Mouse (Mus musculus): ENCODE data around the gene Lmo7. TPM values are rescaled to one million over a fixed set of nuclear protein-coding genes. Genes with fewer than 3 reads are reported as not detected.
A peak's percentile ranks its signal among the peaks of the same experiment; 100 is the strongest.

Gene Lmo7
- total RNA-seq, 2 experiments from 2014 or later: 71.4 to 72.6 TPM

DNA sequence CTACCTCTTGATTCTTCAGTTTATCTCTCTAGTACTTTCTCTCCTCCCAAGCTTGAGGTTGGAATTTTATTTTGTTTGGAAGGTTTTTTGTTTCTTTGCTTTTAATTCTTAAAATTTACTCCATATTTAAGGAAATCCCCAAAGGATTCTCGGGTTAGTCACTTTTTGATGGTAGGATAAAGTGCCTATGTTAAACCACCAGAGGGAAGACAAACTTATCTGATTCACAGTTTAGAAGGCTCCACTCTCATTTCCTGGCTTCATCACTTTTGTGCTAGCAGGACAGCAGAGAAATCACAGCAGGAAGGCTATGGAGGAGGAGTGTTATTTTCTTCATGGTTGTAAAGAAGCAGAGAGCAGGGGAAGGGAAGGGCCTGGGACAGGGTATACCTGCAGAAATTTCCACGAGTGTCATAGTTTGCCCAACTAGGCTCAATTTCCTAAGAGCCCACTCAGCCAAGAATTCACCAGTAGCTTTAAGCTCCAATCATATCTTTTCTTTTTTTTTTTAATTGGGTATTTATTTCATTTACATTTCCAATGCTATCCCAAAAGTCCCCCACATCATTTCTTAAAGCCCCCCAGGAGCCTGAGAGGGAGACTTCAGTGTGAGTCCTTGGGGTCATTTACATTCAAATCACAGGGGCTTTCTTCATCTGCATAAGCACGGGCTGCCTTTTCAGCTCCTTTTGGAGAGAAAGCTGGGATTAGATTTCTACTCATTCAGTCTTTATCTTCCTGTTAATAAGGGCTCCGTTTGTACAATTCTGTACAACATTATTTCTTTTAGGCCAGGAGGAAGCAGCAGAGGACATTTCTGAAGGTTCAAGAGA is 46.8 kb downstream of the Lmo7 start:
- DNase-seq: no peak
- intact Hi-C loops (cut with DNase I; ENCODE audit: low total_unique reads): no loop called here

DNA sequence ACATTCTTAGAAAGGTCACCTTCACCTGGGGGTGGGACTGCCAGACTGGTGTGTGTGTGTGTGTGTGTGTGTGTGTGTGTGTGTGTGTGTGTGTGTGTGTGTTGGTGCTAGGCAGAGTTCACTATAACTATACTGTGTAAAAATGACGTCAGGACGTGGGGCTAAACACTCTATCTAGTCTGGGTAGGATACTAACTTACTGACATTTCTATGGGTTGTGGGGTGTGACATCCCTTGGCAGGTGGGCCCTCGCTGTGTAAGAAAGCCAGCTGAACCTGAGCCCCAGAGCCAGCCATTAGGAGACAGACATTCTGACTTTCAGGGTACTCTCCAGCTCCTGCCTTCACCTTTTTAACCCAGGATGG is 47.4 kb downstream of the Lmo7 start:
- no peak for DNase-seq
- intact Hi-C loops (cut with DNase I; ENCODE audit: low total_unique reads): no loop called here

DNA sequence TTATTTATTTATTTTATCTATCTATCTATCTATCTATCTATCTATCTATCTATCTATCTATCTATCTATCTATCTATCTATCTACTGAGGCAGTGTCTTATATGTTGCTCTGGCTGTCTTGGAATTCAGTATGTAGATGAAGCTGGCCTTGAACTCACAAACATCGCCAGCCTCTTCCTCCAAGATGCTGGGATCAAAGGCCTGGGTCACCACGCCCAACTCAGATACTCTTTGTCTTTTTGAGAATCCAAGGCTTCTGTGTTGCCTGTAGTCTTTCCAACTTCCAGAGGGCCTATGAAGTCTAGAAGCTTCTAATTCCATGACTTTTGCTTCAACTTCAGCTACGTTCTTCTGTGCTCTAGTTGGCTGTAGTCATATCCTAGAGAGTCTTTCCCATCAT is 48.7 kb downstream of the Lmo7 start:
- intact Hi-C loops (cut with DNase I; ENCODE audit: low total_unique reads): no loop called here
- no peak for DNase-seq

DNA sequence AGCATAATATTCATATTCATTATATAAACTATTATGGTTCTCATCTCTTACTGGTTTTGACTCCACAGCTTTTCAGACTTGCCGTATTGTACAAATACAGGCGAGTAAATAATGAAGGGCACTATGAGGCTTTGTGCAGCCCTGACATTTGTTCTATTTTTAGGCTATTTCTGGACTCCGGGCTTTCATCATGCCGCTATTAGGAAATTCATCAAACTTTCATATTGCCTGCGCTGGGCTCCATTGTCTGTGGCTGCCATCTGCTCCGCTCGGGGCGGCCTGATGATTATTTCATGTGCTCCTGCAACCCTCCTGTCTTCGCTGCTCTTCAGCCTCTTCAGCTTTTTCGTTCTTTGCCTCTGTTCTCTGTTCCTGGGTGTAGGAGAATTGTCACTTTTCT is 50.3 kb downstream of the Lmo7 start:
- DNase-seq: no peak
- intact Hi-C loops (cut with DNase I; ENCODE audit: low total_unique reads): loop anchor here (5.0 to 10.0 kb wide), 2 partner anchors 125 to 157 kb away; no protein-coding TSS in a partner anchor

DNA sequence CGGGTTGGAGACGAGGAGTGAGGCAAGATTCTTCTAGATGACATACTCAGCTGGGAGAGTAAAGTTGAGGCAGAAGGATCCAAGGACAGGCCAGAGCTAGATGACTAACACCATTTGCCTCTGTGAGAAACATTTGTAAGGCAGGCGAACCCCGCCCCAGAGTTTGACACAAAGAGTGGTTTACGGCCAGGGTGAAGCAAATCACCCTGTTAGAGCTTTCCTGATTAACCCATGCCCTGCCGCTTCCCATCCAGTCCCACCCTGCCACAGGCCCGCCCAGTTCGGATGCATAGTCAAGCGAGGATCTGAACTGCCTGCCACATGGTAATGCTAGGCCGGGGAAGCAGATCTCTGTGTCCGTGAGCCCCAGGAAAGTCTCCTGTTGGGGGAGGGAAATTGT is 51.5 kb downstream of the Lmo7 start:
- intact Hi-C loops (cut with DNase I; ENCODE audit: low total_unique reads): loop anchor here (5.0 to 10.0 kb wide), 2 partner anchors 124 to 156 kb away; no protein-coding TSS in a partner anchor

DNA sequence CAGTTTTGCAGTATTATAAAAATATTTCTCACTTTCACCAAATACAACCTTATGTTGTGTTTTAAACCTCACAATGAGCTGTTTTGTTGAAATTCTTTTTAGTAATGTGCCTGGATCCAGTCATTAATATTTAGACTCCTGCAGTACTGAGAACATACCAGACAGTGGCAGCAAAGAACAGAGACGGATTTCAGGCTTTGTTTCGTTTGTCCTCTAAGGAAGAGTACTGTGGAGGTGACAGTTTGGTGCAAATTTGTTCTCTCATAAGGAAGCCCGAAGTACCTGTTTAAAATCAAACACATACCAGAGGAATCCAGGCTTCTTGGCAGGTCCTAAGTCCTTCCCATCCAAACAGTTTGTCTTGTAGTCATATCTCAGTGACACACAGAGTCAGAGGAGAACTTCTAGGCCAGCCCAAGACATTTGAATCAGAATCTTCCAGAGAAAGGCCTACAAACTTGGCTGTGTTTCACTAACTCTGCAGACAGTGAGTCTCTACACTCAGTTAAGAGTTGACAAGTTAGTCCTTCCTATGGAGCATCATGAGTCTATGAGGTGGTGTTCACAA is 52.3 kb downstream of the Lmo7 start:
- intact Hi-C loops (cut with DNase I; ENCODE audit: low total_unique reads): loop anchor here (5.0 to 10.0 kb wide), 2 partner anchors 123 to 155 kb away; no protein-coding TSS in a partner anchor
- no peak for DNase-seq

More for the DNA sequence above, 51.5 kb downstream of the Lmo7 start:
- DNase-seq: no peak

DNA sequence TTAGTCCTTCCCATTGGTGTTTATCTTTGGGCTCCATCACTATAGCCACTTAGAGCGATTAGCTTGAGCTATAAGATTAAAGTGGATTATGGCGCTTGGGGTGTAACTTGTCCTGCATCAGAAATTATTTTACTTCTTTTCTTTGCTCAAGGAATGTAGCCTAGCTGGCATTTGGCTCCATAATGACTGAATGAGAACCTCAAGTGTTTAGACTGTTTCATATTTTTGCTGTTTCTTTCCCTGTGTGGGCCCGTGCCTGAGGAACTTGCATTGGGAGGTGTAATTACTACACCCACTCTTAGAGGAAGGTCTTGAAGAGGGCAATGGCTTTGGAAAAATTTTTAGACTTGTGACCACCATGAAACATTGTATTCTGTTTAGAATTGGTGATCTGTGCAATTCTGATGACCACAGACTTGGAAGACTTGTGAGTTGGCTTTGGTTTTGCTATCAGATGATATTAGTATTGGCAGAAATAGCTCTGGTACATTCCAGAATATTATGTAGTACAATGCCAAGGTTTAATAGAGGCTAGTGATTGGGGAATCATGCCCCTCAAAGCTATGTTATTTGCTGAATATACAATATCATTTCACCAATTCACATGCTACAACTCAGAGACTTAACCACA is 54.7 kb downstream of the Lmo7 start:
- no peak for DNase-seq
- intact Hi-C loops (cut with DNase I; ENCODE audit: low total_unique reads): loop anchor here (5.0 to 10.0 kb wide), 2 partner anchors 120 to 153 kb away; no protein-coding TSS in a partner anchor

DNA sequence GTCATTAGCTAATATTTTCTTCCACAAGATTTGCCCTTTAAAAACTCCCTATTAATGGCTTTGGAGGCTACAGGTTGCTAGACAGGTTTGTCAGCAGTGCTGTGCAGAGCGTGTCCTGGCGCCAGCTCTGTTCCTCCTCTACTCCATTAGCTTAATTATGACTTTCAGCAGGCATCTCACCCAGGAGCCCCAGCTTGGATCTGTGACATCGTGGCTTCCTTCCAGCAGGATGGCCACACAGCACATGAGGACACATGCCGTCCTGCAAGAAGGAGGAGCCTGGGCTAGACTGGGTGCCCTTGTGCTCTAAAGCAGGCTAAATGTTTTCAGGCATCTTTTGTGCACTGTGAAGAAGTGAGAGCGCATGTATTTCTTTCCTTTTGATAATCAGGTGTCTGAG is 58.1 kb downstream of the Lmo7 start:
- intact Hi-C loops (cut with DNase I; ENCODE audit: low total_unique reads): loop anchor here (10.0 kb wide), 1 partner anchor 117 kb away; no protein-coding TSS in a partner anchor

DNA sequence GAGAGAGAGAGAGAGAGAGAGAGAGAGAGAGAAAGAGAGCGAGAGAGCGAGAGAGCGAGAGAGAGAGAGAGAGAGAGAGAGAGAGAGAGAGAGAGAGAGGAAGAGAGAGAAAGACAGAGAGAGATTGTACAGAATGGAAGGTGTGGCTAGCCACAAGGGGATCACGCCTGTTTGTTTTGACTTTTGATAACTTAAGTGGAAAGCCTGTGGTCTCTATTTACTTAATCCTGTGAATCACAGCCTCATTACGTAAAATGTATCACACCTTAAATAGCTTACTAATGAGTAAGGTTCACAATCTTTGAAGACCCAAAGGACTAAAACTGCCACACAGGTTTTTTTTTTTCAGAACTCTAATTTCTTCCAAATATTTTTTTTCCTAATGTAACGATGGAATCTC is 58.7 kb downstream of the Lmo7 start:
- intact Hi-C loops (cut with DNase I; ENCODE audit: low total_unique reads): loop anchor here (10.0 kb wide), 1 partner anchor 116 kb away; no protein-coding TSS in a partner anchor
- no peak for DNase-seq

More for the DNA sequence above, 58.1 kb downstream of the Lmo7 start:
- DNase-seq: peak; percentile 9

DNA sequence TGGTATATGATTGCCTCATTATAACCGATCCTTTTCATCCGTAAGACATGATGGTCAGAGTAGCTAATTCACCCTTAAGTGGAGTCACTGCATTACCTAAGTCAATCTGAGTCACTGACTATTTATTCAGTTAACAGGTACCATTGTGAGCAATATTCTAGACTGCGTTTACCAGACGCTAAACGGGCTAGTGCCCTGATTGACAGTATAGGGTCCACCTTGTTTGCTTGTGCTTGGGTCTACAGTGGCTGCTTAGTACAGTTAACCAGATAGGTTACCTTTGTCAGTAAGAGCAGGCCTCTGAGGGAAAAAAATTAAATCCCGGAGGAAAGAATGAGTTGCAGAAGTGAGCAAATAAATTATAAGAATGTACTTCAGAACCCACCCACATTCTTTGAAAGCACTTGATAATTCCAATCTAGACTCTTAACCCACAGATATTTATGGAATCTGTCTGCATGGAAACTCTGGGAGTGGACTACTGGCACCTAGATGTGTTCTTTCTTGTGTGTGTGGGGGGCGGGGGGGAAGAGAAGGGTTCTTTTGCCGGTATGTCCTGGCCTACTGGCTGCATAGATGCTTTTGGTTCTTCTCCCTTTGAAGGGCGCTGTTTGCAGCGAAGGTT is 64.9 kb downstream of the Lmo7 start:
- intact Hi-C loops (cut with DNase I; ENCODE audit: low total_unique reads): no loop called here
- no peak for DNase-seq

DNA sequence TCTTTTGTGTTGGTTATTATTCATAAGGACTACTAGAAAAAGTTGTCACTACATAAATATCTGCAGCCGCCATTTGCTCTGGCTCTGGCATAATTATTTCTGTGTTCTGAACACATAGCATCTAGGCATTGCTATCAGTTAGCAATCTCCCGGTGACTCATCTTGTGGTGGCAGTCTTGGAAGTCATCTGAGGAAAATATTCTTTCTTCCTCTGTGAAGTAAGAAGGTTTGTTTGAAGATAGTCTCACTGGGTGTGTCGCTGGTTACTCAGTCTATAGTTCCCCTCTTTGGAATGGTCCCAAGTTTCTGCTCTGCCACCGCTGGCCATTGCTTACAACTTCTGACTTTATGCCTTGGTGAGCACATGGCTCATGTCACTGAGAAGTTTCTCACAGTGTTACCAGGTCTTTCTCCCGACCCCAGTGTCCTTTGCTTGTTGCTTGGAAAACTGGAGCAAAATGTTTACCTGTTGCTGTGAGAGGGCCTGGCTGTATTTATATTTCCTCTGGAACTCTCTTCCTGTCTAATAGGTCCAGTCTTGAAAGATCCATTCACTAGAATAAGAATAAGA is 68.3 kb downstream of the Lmo7 start:
- no peak for DNase-seq
- intact Hi-C loops (cut with DNase I; ENCODE audit: low total_unique reads): no loop called here

DNA sequence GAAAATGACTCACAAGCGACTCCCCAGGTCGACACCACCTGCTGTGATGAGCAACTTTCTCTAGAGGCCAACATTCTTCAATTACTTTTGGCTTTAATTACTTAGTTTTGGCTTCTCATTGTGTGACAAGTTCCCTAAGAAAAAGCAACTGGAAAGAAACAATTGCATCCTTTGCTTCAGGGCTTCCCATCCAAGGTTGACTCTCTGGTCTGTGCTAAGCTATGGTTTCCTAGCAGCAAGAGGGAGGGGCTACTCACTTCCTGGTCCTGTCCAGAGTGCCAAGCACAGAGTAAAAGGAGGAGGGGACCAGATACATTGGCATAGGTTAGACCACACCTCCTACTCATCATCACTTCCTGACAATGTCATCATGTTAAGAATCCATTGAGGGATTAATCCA is 69.0 kb downstream of the Lmo7 start:
- intact Hi-C loops (cut with DNase I; ENCODE audit: low total_unique reads): no loop called here

DNA sequence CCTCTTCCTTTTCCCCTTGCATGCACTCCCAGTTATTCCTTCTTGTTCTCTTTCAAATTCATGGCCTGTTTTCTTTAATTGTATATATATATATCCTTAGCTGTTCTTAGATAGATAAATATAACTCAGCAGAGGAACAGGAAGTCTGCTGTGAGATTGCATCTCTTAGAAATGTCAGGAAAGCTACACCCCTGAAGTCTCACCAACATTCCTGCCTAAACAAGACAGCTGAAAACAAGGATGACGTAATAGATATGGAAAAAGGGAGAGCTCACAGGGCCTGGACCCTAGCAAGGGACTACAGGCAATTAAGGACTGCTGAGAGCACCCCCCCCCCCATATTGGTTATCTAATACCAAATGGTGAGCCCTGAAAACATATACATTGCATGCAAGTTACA is 71.9 kb downstream of the Lmo7 start:
- intact Hi-C loops (cut with DNase I; ENCODE audit: low total_unique reads): no loop called here
- no peak for DNase-seq

More for the DNA sequence above, 69.0 kb downstream of the Lmo7 start:
- no peak for DNase-seq

DNA sequence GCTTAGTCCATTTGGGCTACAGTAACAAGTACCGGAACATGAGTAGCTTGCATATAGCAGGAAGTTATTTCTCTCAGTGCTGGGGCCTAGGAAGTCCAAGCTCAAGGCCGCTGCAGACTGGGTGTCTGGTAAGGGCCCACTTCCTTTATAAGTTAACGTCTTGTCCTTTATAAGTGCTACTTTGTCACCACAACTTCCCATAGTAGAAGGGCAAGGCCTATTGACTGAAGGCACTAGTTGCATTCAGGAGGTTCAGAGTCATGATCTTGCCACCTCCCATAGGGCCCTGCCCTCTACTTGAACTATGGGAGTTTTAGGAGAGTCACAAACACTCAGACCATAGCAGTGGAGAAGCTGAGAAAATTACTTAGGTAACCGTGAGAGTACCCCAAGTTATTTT is 74.4 kb downstream of the Lmo7 start:
- no peak for DNase-seq
- intact Hi-C loops (cut with DNase I; ENCODE audit: low total_unique reads): no loop called here

DNA sequence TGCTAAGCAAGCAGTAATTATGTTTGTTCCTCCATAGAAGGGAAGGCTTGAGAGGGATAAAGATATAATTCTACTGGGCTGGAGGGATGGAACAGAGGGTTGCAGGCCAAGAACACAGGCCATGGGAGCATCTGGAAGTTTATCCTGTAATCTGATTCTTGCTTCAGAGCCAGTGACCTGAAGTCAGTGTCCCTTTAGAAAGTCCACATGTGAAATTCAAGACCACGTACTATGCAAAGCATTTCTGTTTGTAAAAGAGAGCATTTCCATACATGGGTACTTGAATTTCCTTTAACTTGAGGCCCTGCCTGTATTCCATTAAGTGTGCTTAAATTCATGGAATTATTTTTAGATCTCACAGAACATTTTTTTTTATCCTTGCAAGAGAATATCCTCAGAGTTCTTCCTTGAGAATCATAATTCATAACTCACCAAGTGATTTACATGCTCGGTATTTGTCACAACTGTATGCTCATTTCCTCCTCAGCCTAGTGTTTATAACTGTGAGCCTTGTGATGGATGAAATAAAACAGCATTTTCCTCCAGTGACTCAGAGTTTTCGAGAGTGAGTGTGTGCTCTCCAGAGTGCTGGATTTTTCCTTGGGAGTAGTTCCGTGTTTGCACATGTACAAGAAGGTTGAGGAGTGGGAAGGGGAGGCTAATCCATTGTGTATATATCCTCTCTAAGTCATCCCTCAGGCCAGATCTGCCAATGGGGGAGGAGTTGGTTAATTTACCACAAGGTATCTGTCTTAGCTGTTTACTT is 75.0 kb downstream of the Lmo7 start:
- no peak for DNase-seq
- intact Hi-C loops (cut with DNase I; ENCODE audit: low total_unique reads): no loop called here

DNA sequence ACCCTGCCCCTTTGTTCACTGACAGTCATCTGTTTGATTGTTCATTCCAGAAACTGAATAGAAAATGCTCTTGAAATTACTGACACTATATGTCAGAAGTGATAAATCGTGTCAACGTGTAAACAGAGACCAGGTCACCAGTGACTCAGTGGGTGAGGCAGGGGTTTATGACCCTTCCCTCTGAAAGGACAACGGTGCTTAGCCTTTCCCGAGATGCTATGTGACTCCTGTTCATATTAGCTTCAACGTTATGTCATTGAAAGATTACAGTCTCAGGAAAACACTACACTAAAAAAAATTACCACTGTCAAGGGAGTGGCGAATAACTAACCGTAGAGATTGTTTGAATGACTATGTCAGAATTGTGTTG is 75.6 kb downstream of the Lmo7 start:
- intact Hi-C loops (cut with DNase I; ENCODE audit: low total_unique reads): no loop called here
- DNase-seq: no peak

DNA sequence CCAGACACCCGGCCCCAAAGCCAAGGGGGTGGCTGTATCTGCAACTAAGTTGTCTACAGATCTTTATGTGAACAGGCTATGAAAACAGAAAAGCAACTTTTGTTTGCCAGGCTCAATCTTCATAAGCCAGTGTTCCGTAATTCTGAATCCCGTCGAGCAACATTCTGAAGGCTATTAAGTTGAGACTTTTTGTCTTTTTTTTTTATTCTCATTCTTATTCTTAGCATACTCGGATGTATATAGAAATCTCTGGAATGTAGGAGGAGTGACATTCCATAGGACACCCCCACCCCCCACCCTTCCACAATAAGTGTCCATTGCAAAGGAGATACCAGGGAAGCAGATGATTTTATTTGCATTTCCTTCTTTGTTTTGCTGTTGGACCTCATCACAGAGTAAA is 76.3 kb downstream of the Lmo7 start:
- intact Hi-C loops (cut with DNase I; ENCODE audit: low total_unique reads): no loop called here

DNA sequence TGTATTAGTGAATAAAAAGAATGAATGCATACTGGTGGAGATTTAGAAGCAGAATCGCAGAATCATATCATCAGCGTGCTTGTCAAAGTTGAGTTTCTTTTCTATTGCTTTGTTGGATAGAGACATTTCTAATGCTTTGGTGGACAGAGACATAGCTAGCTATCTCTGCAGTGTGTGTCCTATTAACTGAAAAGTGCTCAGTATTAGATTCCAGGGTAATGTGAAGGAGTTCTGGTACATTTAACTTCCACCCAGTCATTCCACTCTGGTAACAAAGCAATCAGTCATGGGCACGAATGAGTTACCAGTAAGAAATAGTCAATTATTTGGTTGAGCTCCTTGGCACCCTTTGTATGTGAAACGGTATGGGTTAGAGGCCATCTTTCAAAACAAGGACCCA is 76.8 kb downstream of the Lmo7 start:
- intact Hi-C loops (cut with DNase I; ENCODE audit: low total_unique reads): no loop called here
- no peak for DNase-seq

More for the DNA sequence above, 76.3 kb downstream of the Lmo7 start:
- no peak for DNase-seq

DNA sequence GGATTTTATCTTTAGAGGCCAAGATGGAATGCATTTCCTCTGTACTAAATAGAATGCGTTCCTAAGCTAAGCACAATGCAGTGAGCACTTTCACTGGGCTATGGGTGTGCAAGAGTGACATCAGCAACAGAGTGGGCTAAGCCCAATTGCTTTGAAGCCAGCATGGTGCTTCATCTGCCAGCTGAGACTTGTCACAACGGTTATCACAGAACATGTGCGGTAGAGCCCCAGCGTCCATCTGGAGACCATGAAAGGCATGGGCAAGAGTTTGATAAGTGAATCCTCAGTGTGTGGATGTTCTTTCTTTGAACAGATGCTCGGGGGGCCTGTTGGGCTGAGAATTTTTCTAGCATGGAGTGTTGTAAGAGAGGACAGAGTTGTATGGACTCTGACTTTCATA is 86.7 kb downstream of the Lmo7 start:
- intact Hi-C loops (cut with DNase I; ENCODE audit: low total_unique reads): no loop called here

More for the DNA sequence above, 86.7 kb downstream of the Lmo7 start:
- DNase-seq: no peak
